In the genomic region with DNA sequence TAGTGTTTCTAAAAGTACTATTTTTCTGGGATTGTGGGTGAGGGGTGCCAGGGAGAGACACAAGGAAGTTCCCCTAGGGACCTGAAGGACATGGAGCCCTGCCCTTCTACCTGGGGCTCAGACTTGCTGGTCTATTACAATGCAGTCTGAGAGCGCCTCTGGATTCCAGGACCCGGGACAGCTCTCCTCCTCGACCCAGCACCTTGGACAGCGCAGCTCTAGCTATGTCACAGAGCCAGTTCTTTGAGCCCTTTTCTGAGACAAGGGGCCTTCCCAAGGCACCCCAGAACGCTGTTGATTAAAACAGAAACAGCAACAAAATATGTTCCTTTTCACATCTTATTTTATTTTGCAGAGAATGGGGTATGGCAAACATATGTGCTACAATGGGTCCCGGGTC, we compare ENCODE assay signal across 8 mouse cellular contexts. TPM values are rescaled to one million over a fixed set of nuclear protein-coding genes. Genes with fewer than 3 reads are reported as not detected.
DNase-seq lines count a peak whose midpoint lies in the region; ATAC-seq and TF ChIP-seq lines count a peak whose summit lies in the region.

No protein-coding gene starts in this region.

- H3K9ac ChIP-seq in hindbrain, embryonic 16.5 days (ENCODE audit: low read depth, low read length) = no peak overlapping the region
- no peak overlapping the region for H3K9ac ChIP-seq in ES-E14 (ENCODE audit: insufficient read depth, low read depth, low read length, poor library complexity, severe bottlenecking)
- H3K9ac ChIP-seq in forebrain, embryonic 14.5 days (ENCODE audit: low read length) = no peak overlapping the region

- peaks cover 12% of the 10 kb centered on the region for H3K4me1 ChIP-seq in hindbrain, embryonic 10.5 days (replicated peaks)
- peaks cover 4% of the 10 kb centered on the region; the same call in 1 of the 2 replicates for H3K4me1 ChIP-seq in hindbrain, embryonic 16.5 days (ENCODE audit: control insufficient read depth, insufficient read depth, low read depth, low read length)
- peaks cover 0 to 9% of the 10 kb centered on the region in 2 experiments; a peak in 1 of 4 replicates for H3K4me1 ChIP-seq in ES-E14 (ENCODE audit: control insufficient read depth in 2 of 2, insufficient read depth in 2 of 2, low read length in 2 of 2, poor library complexity in 1 of 2)
- 0 out of 2 replicates have a peak, but pooled peaks cover 2% of the 10 kb centered on the region for H3K4me1 ChIP-seq in forebrain, embryonic 14.5 days (ENCODE audit: control insufficient read depth, insufficient read depth, low read length)

- in situ Hi-C loops in ES-E14 (cut with MboI; ENCODE audit: low sequenced_read_pairs in 2 of 2, unreplicated experiment in 2 of 2) = no loop called here

- no peak overlapping the region for H3K27ac ChIP-seq in hindbrain, embryonic 10.5 days
- no peak overlapping the region for H3K27ac ChIP-seq in hindbrain, embryonic 16.5 days (ENCODE audit: low read depth, low read length)
- H3K27ac ChIP-seq in ES-E14 (ENCODE audit: insufficient read depth, low read depth, low read length, poor library complexity, severe bottlenecking) = no peak overlapping the region
- no peak overlapping the region for H3K27ac ChIP-seq in forebrain, embryonic 14.5 days (ENCODE audit: low read depth, low read length)

- no peak overlapping the region for H3K4me2 ChIP-seq in hindbrain, embryonic 16.5 days (ENCODE audit: low read length)
- H3K4me2 ChIP-seq in forebrain, embryonic 14.5 days (ENCODE audit: low read length) = no peak overlapping the region

- no peak overlapping the region for H3K4me3 ChIP-seq in hindbrain, embryonic 10.5 days
- no peak overlapping the region for H3K4me3 ChIP-seq in hindbrain, embryonic 16.5 days (ENCODE audit: low read length)
- no peak overlapping the region for H3K4me3 ChIP-seq in ES-E14 (ENCODE audit: insufficient read depth in 1 of 2, low read depth in 1 of 2, low read length in 2 of 2, poor library complexity in 1 of 2, severe bottlenecking in 1 of 2)
- H3K4me3 ChIP-seq in forebrain, embryonic 14.5 days (ENCODE audit: low read depth, low read length) = no peak overlapping the region

- no peaks in the 10 kb centered on the region for H3K9me3 ChIP-seq in hindbrain, embryonic 10.5 days
- no peaks in the 10 kb centered on the region for H3K9me3 ChIP-seq in hindbrain, embryonic 16.5 days (ENCODE audit: control insufficient read depth, low read length)
- H3K9me3 ChIP-seq in ES-E14 (ENCODE audit: control insufficient read depth, insufficient read depth, low read depth, low read length) = no peaks in the 10 kb centered on the region
- H3K9me3 ChIP-seq in forebrain, embryonic 14.5 days (replicated peaks; ENCODE audit: control insufficient read depth, low read length) = no peaks in the 10 kb centered on the region

- peak; percentile 82 for DNase-seq in hindbrain, embryonic 10.5 days (ENCODE audit: low spot score)
- DNase-seq in ES-E14 (ENCODE audit: low read depth, low spot score) = peak; percentile 59
- DNase-seq in embryo, embryonic 11.5 days (ENCODE audit: low read depth, low spot score) = peak; percentile 69
- DNase-seq in kidney, postnatal 25 days = peak; percentile 68 to 83
- peak; percentile 83 for DNase-seq in ovary, postnatal 14 days (ENCODE audit: low spot score)
- no peak for DNase-seq in frontal cortex, postnatal 25 days (ENCODE audit: low spot score in 2 of 2)
- DNase-seq in forebrain, embryonic 14.5 days (ENCODE audit: low spot score) = no peak

- peaks cover 51% of the 10 kb centered on the region for H3K27me3 ChIP-seq in hindbrain, embryonic 10.5 days (ENCODE audit: insufficient read depth, poor library complexity, severe bottlenecking)
- no peaks in the 10 kb centered on the region; the same call in none of the 2 replicates for H3K27me3 ChIP-seq in hindbrain, embryonic 16.5 days (replicated peaks; ENCODE audit: control insufficient read depth, insufficient read depth, low read length)
- peaks cover 10% of the 10 kb centered on the region; the same call in 1 of the 2 replicates for H3K27me3 ChIP-seq in forebrain, embryonic 14.5 days (replicated peaks; ENCODE audit: control insufficient read depth, insufficient read depth, low read length)

- ATAC-seq in hindbrain, embryonic 16.5 days = no peak
- no peak for ATAC-seq in forebrain, embryonic 14.5 days

- WGBS in hindbrain, embryonic 10.5 days = 4% methylated on average over 6 of the region's 6 CpGs
- 12% methylated on average over 6 of the region's 6 CpGs for WGBS in hindbrain, embryonic 16.5 days
- 5% methylated on average over 6 of the region's 6 CpGs for WGBS in forebrain, embryonic 14.5 days

- no peaks in the 10 kb centered on the region for H3K36me3 ChIP-seq in hindbrain, embryonic 10.5 days
- no peaks in the 10 kb centered on the region for H3K36me3 ChIP-seq in hindbrain, embryonic 16.5 days (ENCODE audit: control insufficient read depth, insufficient read depth, low read length)
- no peaks in the 10 kb centered on the region for H3K36me3 ChIP-seq in ES-E14 (ENCODE audit: control insufficient read depth, insufficient read depth, low read length, poor library complexity, severe bottlenecking)
- H3K36me3 ChIP-seq in forebrain, embryonic 14.5 days (ENCODE audit: control insufficient read depth, insufficient read depth, low read length) = no peaks in the 10 kb centered on the region

TF ChIP-seq in ES-E14, 5 proteins besides CTCF, POLR2A, EP300 and RAD21:
- TF ChIP-seq CHD2 (IDR thresholded peaks at IDR 0.05; ENCODE audit: low read depth, low read length) (no peak), ZNF384 (IDR thresholded peaks at IDR 0.05; ENCODE audit: low read depth, low read length) (no peak), ZC3H11A (IDR thresholded peaks at IDR 0.05; ENCODE audit: borderline replicate concordance, low read depth, low read length) (no peak), MAFK (IDR thresholded peaks at IDR 0.05; ENCODE audit: insufficient read depth, low read depth, low read length) (no peak), HCFC1 (IDR thresholded peaks at IDR 0.05; ENCODE audit: borderline replicate concordance, insufficient read depth, low read length) (no peak)

RNA-seq across cellular contexts. Expression of a gene that starts 25.9 kb away (rescaled TPM):
- 4.8 and 10.8 TPM in 2 replicates for polyA plus RNA-seq in hindbrain, embryonic 10.5 days (2016; fragmentation: Nextera tagmentation; extraction: Ambion mirVana)
- 34.0 and 36.8 TPM in 2 replicates for polyA plus RNA-seq in hindbrain, embryonic 16.5 days (2015; fragmentation: Nextera tagmentation; extraction: Ambion mirVana)
- total RNA-seq in ES-E14 (2012; rRNA removed) = not detected in 2 replicates
- 24.3 and 28.1 TPM in 2 replicates for polyA plus RNA-seq in forebrain, embryonic 14.5 days (2014; fragmentation: Nextera tagmentation; extraction: Ambion mirVana)

RNA-seq across cellular contexts. Expression of a gene that starts 31.7 kb away (rescaled TPM):
- polyA plus RNA-seq in hindbrain, embryonic 10.5 days (2016; fragmentation: Nextera tagmentation; extraction: Ambion mirVana) = 7.5 and 18.5 TPM in 2 replicates
- polyA plus RNA-seq in hindbrain, embryonic 16.5 days (2015; fragmentation: Nextera tagmentation; extraction: Ambion mirVana) = 25.5 and 28.8 TPM in 2 replicates
- not detected in 2 replicates for total RNA-seq in ES-E14 (2012; rRNA removed)
- polyA plus RNA-seq in forebrain, embryonic 14.5 days (2014; fragmentation: Nextera tagmentation; extraction: Ambion mirVana) = 22.3 and 25.6 TPM in 2 replicates

RNA-seq across cellular contexts. Expression of a gene that starts 32.1 kb away (rescaled TPM):
- 2.4 and 4.6 TPM in 2 replicates for polyA plus RNA-seq in hindbrain, embryonic 10.5 days (2016; fragmentation: Nextera tagmentation; extraction: Ambion mirVana)
- polyA plus RNA-seq in hindbrain, embryonic 16.5 days (2015; fragmentation: Nextera tagmentation; extraction: Ambion mirVana) = 8.8 and 14.0 TPM in 2 replicates
- total RNA-seq in ES-E14 (2012; rRNA removed) = 1.0 and 1.5 TPM in 2 replicates
- polyA plus RNA-seq in forebrain, embryonic 14.5 days (2014; fragmentation: Nextera tagmentation; extraction: Ambion mirVana) = 1.9 and 3.1 TPM in 2 replicates

RNA-seq across cellular contexts. Expression of a gene that starts 38.5 kb away (rescaled TPM):
- polyA plus RNA-seq in hindbrain, embryonic 10.5 days (2016; fragmentation: Nextera tagmentation; extraction: Ambion mirVana) = 23.4 and 38.4 TPM in 2 replicates
- polyA plus RNA-seq in hindbrain, embryonic 16.5 days (2015; fragmentation: Nextera tagmentation; extraction: Ambion mirVana) = 49.8 and 53.9 TPM in 2 replicates
- total RNA-seq in ES-E14 (2012; rRNA removed) = not detected in 2 replicates
- 45.2 and 45.8 TPM in 2 replicates for polyA plus RNA-seq in forebrain, embryonic 14.5 days (2014; fragmentation: Nextera tagmentation; extraction: Ambion mirVana)

Comparison
In these comparisons a context has a peak if more than half of its experiments do, and no peak if none do; other contexts are left out.
1. DNase-seq: peak in hindbrain, embryonic 10.5 days (single experiment), ES-E14 (single experiment), embryo, embryonic 11.5 days (single experiment), kidney, postnatal 25 days (2 of 2) and ovary, postnatal 14 days (single experiment); none in frontal cortex, postnatal 25 days (0 of 2) and forebrain, embryonic 14.5 days (single experiment).